Mouse (Mus musculus): Measurements from ENCODE around the gene Agpat4. TPM values are rescaled to one million over a fixed set of nuclear protein-coding genes. Genes with fewer than 3 reads are reported as not detected.
A peak's percentile ranks its signal among the peaks of the same experiment; 100 is the strongest.

Agpat4 gene
- polyA plus RNA-seq, 1 experiment = not detected

- Histone ChIP-seq H3K27ac (ENCODE audit: insufficient read depth, low read depth, low read length) (no peak overlapping the region), H3K4me1 (ENCODE audit: control insufficient read depth, insufficient read depth, low read length) (peaks cover 5% of the 10 kb centered on the region; the same call in 1 of the 2 replicates), H3K4me3 (ENCODE audit: insufficient read depth, low read depth, low read length) (no peak overlapping the region)
- WGBS = 87% methylated on average over 8 of the region's 8 CpGs
- TF ChIP-seq CTCF (IDR thresholded peaks at IDR 0.05; ENCODE audit: insufficient read depth, low read depth, low read length) (no peak), POLR2A (IDR thresholded peaks at IDR 0.05; ENCODE audit: insufficient read depth, low read depth, low read length) (no peak)
These were observed 65.8 kb downstream of the Agpat4 start for GRCm38 (mm10) chr17:12184283-12184682.

GRCm38 (mm10) chr17:12185855-12186254, 67.4 kb downstream of the Agpat4 start:
- H3K27ac ChIP-seq (ENCODE audit: insufficient read depth, low read depth, low read length) = no peak overlapping the region
- 97% methylated on average over 4 of the region's 4 CpGs for WGBS
- H3K4me1 ChIP-seq (ENCODE audit: control insufficient read depth, insufficient read depth, low read length) = peaks cover 2% of the 10 kb centered on the region; the same call in 1 of the 2 replicates
- TF ChIP-seq POLR2A (IDR thresholded peaks at IDR 0.05; ENCODE audit: insufficient read depth, low read depth, low read length) (no peak), CTCF (IDR thresholded peaks at IDR 0.05; ENCODE audit: insufficient read depth, low read depth, low read length) (no peak)
- no peak overlapping the region for H3K4me3 ChIP-seq (ENCODE audit: insufficient read depth, low read depth, low read length)

- no peak overlapping the region for H3K4me3 ChIP-seq (ENCODE audit: insufficient read depth, low read depth, low read length)
- H3K4me1 ChIP-seq (ENCODE audit: control insufficient read depth, insufficient read depth, low read length) = peaks cover 2% of the 10 kb centered on the region; the same call in 1 of the 2 replicates
- 52% methylated on average over 3 of the region's 3 CpGs for WGBS
- TF ChIP-seq POLR2A (IDR thresholded peaks at IDR 0.05; ENCODE audit: insufficient read depth, low read depth, low read length) (no peak), CTCF (IDR thresholded peaks at IDR 0.05; ENCODE audit: insufficient read depth, low read depth, low read length) (no peak)
- no peak overlapping the region for H3K27ac ChIP-seq (ENCODE audit: insufficient read depth, low read depth, low read length)
These were observed 67.8 kb downstream of the Agpat4 start for GRCm38 (mm10) chr17:12186341-12186740.

GRCm38 (mm10) chr17:12187782-12188181, 69.3 kb downstream of the Agpat4 start:
- peak overlapping the region; percentile 29; the same call in 1 of the 2 replicates for H3K27ac ChIP-seq (ENCODE audit: insufficient read depth, low read depth, low read length)
- 5% methylated on average over 1 of the region's 1 CpGs for WGBS
- no peak overlapping the region for H3K4me3 ChIP-seq (ENCODE audit: insufficient read depth, low read depth, low read length)
- H3K4me1 ChIP-seq (ENCODE audit: control insufficient read depth, insufficient read depth, low read length) = peaks cover 2% of the 10 kb centered on the region; the same call in 1 of the 2 replicates
- TF ChIP-seq POLR2A (IDR thresholded peaks at IDR 0.05; ENCODE audit: insufficient read depth, low read depth, low read length) (no peak), CTCF (IDR thresholded peaks at IDR 0.05; ENCODE audit: insufficient read depth, low read depth, low read length) (no peak)

- Histone ChIP-seq H3K4me3 (ENCODE audit: insufficient read depth, low read depth, low read length) (no peak overlapping the region), H3K4me1 (ENCODE audit: control insufficient read depth, insufficient read depth, low read length) (peaks cover 6% of the 10 kb centered on the region; the same call in 1 of the 2 replicates), H3K27ac (ENCODE audit: insufficient read depth, low read depth, low read length) (no peak overlapping the region; the same call in 1 of the 2 replicates)
- no peak for TF ChIP-seq CTCF (IDR thresholded peaks at IDR 0.05; ENCODE audit: insufficient read depth, low read depth, low read length)
- TF ChIP-seq POLR2A (IDR thresholded peaks at IDR 0.05; ENCODE audit: insufficient read depth, low read depth, low read length) = no peak
- 58% methylated on average over 5 of the region's 5 CpGs for WGBS
These were observed 76.6 kb downstream of the Agpat4 start for GRCm38 (mm10) chr17:12195137-12195536.

GRCm38 (mm10) chr17:12195604-12196003, 77.1 kb downstream of the Agpat4 start:
- TF ChIP-seq POLR2A (IDR thresholded peaks at IDR 0.05; ENCODE audit: insufficient read depth, low read depth, low read length) (no peak), CTCF (IDR thresholded peaks at IDR 0.05; ENCODE audit: insufficient read depth, low read depth, low read length) (no peak)
- no peak overlapping the region for H3K4me3 ChIP-seq (ENCODE audit: insufficient read depth, low read depth, low read length)
- peaks cover 6% of the 10 kb centered on the region; the same call in 1 of the 2 replicates for H3K4me1 ChIP-seq (ENCODE audit: control insufficient read depth, insufficient read depth, low read length)
- 82% methylated on average over 10 of the region's 10 CpGs for WGBS
- no peak overlapping the region for H3K27ac ChIP-seq (ENCODE audit: insufficient read depth, low read depth, low read length)

GRCm38 (mm10) chr17:12199933-12200332, 81.4 kb downstream of the Agpat4 start:
- H3K27ac ChIP-seq (ENCODE audit: insufficient read depth, low read depth, low read length) = no peak overlapping the region
- 40% methylated on average over 4 of the region's 4 CpGs for WGBS

GRCm38 (mm10) chr17:12201086-12201485, 82.6 kb downstream of the Agpat4 start:
- Histone ChIP-seq H3K4me3 (ENCODE audit: insufficient read depth, low read depth, low read length) (no peak overlapping the region), H3K4me1 (ENCODE audit: control insufficient read depth, insufficient read depth, low read length) (peaks cover 34% of the 10 kb centered on the region), H3K27ac (ENCODE audit: insufficient read depth, low read depth, low read length) (no peak overlapping the region)
- 100% methylated on average over 1 of the region's 1 CpGs for WGBS
- TF ChIP-seq POLR2A (IDR thresholded peaks at IDR 0.05; ENCODE audit: insufficient read depth, low read depth, low read length) = no peak

More at GRCm38 (mm10) chr17:12199933-12200332, 81.4 kb downstream of the Agpat4 start:
- TF ChIP-seq POLR2A (IDR thresholded peaks at IDR 0.05; ENCODE audit: insufficient read depth, low read depth, low read length) = no peak
- no peak for TF ChIP-seq CTCF (IDR thresholded peaks at IDR 0.05; ENCODE audit: insufficient read depth, low read depth, low read length)
- Histone ChIP-seq H3K4me3 (ENCODE audit: insufficient read depth, low read depth, low read length) (no peak overlapping the region), H3K4me1 (ENCODE audit: control insufficient read depth, insufficient read depth, low read length) (peaks cover 30% of the 10 kb centered on the region)

GRCm38 (mm10) chr17:12203414-12203897, 85.0 kb downstream of the Agpat4 start:
- WGBS = 34% methylated on average over 15 of the region's 15 CpGs
- H3K27ac ChIP-seq (ENCODE audit: insufficient read depth, low read depth, low read length) = peak overlapping the region; percentile 13; the same call in 1 of the 2 replicates
- TF ChIP-seq CTCF (IDR thresholded peaks at IDR 0.05; ENCODE audit: insufficient read depth, low read depth, low read length) (no peak), POLR2A (IDR thresholded peaks at IDR 0.05; ENCODE audit: insufficient read depth, low read depth, low read length) (no peak)
- H3K4me1 ChIP-seq (ENCODE audit: control insufficient read depth, insufficient read depth, low read length) = peaks cover 46% of the 10 kb centered on the region
- H3K4me3 ChIP-seq (ENCODE audit: insufficient read depth, low read depth, low read length) = no peak overlapping the region

Data from olfactory bulb, adult 2 months (tissue).